Mouse (Mus musculus) forebrain, embryonic 13.5 days (tissue): ENCODE measurements around the gene Shoc2. TPM values are rescaled to one million over a fixed set of nuclear protein-coding genes. Genes with fewer than 3 reads are reported as not detected.
"Not testable (repeated sequence)": the region's sequence is repeated elsewhere in the genome, so short reads cannot be mapped to it uniquely, and the experiment has no call there.

Experiments
- ATAC-seq: fragments of 200-750 bp; cut with Nextera tagmentation; 2 replicates; pipeline ENCODE4 v1.8.0; 2017
- H3K27ac ChIP-seq: fragments of 300-500 bp; sonication (generic); 2 replicates; pipeline ENCODE4 v1.5.1; 2015; ENCODE audit warnings: inconsistent platforms, mild to moderate bottlenecking, moderate library complexity
- H3K27me3 ChIP-seq: fragments of 300-500 bp; sonication (generic); 2 replicates; pipeline ENCODE4 v1.6.1; 2015; ENCODE audit warnings: mild to moderate bottlenecking, inconsistent platforms
- H3K36me3 ChIP-seq: fragments of 300-500 bp; sonication (generic); 2 replicates; pipeline ENCODE4 v1.6.1; 2015; ENCODE audit warnings: mild to moderate bottlenecking, inconsistent platforms; ENCODE audit not compliant: poor library complexity, severe bottlenecking
- H3K4me1 ChIP-seq: fragments of 300-500 bp; sonication (generic); 2 replicates; pipeline ENCODE4 v1.6.1; 2015; ENCODE audit warnings: inconsistent platforms
- H3K4me2 ChIP-seq: fragments of 300-500 bp; sonication (generic); 2 replicates; pipeline ENCODE4 v1.6.1; 2015; ENCODE audit warnings: inconsistent platforms, mild to moderate bottlenecking, moderate library complexity
- H3K4me3 ChIP-seq: fragments of 300-500 bp; sonication (generic); 2 replicates; pipeline ENCODE4 v1.5.1; 2015; ENCODE audit warnings: mild to moderate bottlenecking, inconsistent platforms
- H3K9ac ChIP-seq: fragments of 300-500 bp; sonication (generic); 2 replicates; pipeline ENCODE4 v1.6.1; 2015; ENCODE audit warnings: mild to moderate bottlenecking, inconsistent platforms
- H3K9me3 ChIP-seq: fragments of 300-500 bp; sonication (generic); replicated peaks from 2 replicates; pipeline ENCODE4 v1.6.1; 2016; ENCODE audit warnings: inconsistent platforms
- WGBS: fragments of 180-500 bp; shearing (Covaris S2); methylation state at CpG from one replicate; pipeline ENCODE4 v1.1.7; 2015; 5-methylcytosine and 5-hydroxymethylcytosine counted together
- polyA plus RNA-seq: library from polyadenylated mRNA; unstranded; fragments of >200 nt; fragmentation: Nextera tagmentation; extraction: Ambion mirVana; gene quantifications from 2 replicates; pipeline ENCODE4 v1.2.1, GENCODE M21; 2015

Gene Shoc2
- polyA plus RNA-seq, 1 experiment from 2014 or later, result 55.7 TPM

DNA sequence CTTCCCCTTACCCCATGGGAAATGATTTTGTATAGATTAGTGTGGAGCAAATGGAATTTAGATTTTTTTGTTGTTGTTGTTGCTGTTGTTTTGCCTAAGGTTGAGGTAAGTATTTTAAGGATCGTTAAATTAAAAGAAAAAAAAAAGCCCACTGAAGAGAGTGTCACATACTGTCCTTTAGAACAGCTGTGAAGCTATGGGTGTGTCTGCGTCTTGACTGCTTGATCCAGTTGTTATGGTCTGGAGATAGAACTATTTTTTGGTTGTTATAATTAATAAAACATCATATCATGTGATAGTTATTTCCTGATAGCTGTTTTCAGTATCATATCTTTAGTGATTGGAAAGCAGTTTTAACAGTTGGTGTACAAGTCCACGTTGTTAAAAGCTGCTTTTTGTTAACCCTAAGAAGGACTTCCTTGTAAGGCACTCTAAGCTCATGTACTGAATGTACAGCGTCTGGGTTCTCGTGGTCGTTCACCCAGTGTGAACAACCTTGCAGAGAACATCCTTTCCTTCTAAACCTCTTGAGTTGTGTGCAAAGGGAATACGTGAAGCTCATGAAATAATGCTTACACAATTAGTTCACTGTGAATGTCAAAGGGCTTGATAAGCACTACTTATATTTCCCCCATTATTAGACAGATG, 39.1 kb upstream of the Shoc2 start:
- Histone ChIP-seq H3K4me3 (peak overlapping the region; percentile 98), H3K9ac (peak overlapping the region; percentile 93), H3K27ac (no peak overlapping the region), H3K4me2 (peak overlapping the region; percentile 73), H3K36me3 (peaks cover 10% of the 10 kb centered on the region), H3K9me3 (no peaks in the 10 kb centered on the region), H3K4me1 (peaks cover 26% of the 10 kb centered on the region), H3K27me3 (no peaks in the 10 kb centered on the region)
- WGBS, result 59% methylated on average over 7 of the region's 7 CpGs
- no peak for ATAC-seq

- ATAC-seq, result no peak
- Histone ChIP-seq H3K9me3 (no peaks in the 10 kb centered on the region), H3K27me3 (no peaks in the 10 kb centered on the region), H3K36me3 (peaks cover 19% of the 10 kb centered on the region), H3K4me1 (peaks cover 26% of the 10 kb centered on the region), H3K4me2 (peak overlapping the region; percentile 73; the same call in 1 of the 2 replicates), H3K4me3 (no peak overlapping the region), H3K9ac (no peak overlapping the region), H3K27ac (no peak overlapping the region)
- 71% methylated on average over 6 of the region's 6 CpGs for WGBS
Observed at GRCm38 (mm10) chr19:53906033-53906702, 37.9 kb upstream of the Shoc2 start.

DNA sequence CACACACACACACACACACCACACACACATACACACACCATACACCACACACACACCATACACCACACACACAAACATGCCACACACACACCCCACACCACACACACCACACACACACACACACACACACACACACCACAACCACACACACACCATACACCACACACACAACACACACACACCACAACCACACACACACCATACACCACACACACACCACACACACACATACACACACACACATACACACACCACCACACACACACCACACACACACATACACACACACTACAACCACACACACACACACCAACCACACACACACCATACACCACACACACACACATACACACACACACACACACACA, 37.4 kb upstream of the Shoc2 start:
- not testable (repeated sequence) for H3K9me3 ChIP-seq, H3K9ac ChIP-seq, H3K27ac ChIP-seq, ATAC-seq, H3K4me2 ChIP-seq, H3K4me3 ChIP-seq, H3K27me3 ChIP-seq
- H3K36me3 ChIP-seq, result peaks cover 23% of the 10 kb centered on the region
- H3K4me1 ChIP-seq, result peaks cover 26% of the 10 kb centered on the region

GRCm38 (mm10) chr19:53914950-53915349, 29.2 kb upstream of the Shoc2 start:
- no peak overlapping the region for H3K4me2 ChIP-seq
- peaks cover 87% of the 10 kb centered on the region for H3K36me3 ChIP-seq
- no peak overlapping the region for H3K27ac ChIP-seq
- no peak overlapping the region for H3K9ac ChIP-seq
- H3K4me1 ChIP-seq, result no peaks in the 10 kb centered on the region
- no peak for ATAC-seq
- H3K27me3 ChIP-seq, result no peaks in the 10 kb centered on the region
- H3K9me3 ChIP-seq, result no peaks in the 10 kb centered on the region
- no peak overlapping the region for H3K4me3 ChIP-seq
- WGBS, result 96% methylated on average over 4 of the region's 4 CpGs

GRCm38 (mm10) chr19:53919541-53919940, 24.6 kb upstream of the Shoc2 start:
- H3K9ac ChIP-seq, result no peak overlapping the region
- WGBS, result 94% methylated on average over 10 of the region's 10 CpGs
- H3K27ac ChIP-seq, result no peak overlapping the region
- H3K4me1 ChIP-seq, result no peaks in the 10 kb centered on the region
- ATAC-seq, result no peak
- no peak overlapping the region for H3K4me2 ChIP-seq
- H3K9me3 ChIP-seq, result peaks cover 2% of the 10 kb centered on the region; the same call in 1 of the 2 replicates
- H3K36me3 ChIP-seq, result peaks cover 82% of the 10 kb centered on the region
- no peaks in the 10 kb centered on the region for H3K27me3 ChIP-seq
- no peak overlapping the region for H3K4me3 ChIP-seq

- not testable (repeated sequence) for H3K9me3 ChIP-seq, H3K27me3 ChIP-seq, H3K4me3 ChIP-seq, H3K9ac ChIP-seq, H3K4me2 ChIP-seq, H3K27ac ChIP-seq, ATAC-seq, H3K4me1 ChIP-seq
- peaks cover 71% of the 10 kb centered on the region for H3K36me3 ChIP-seq
- WGBS, result 79% methylated on average over 3 of the region's 3 CpGs
Observed at GRCm38 (mm10) chr19:53921996-53922395, 22.1 kb upstream of the Shoc2 start.

GRCm38 (mm10) chr19:53925338-53925751, 18.8 kb upstream of the Shoc2 start:
- Histone ChIP-seq H3K4me1 (no peaks in the 10 kb centered on the region), H3K36me3 (peaks cover 66% of the 10 kb centered on the region), H3K27ac (no peak overlapping the region), H3K4me3 (no peak overlapping the region), H3K9ac (no peak overlapping the region), H3K9me3 (peaks cover 4% of the 10 kb centered on the region; the same call in 1 of the 2 replicates), H3K4me2 (no peak overlapping the region), H3K27me3 (no peaks in the 10 kb centered on the region)
- ATAC-seq, result no peak
- WGBS, result 84% methylated on average over 2 of the region's 2 CpGs

DNA sequence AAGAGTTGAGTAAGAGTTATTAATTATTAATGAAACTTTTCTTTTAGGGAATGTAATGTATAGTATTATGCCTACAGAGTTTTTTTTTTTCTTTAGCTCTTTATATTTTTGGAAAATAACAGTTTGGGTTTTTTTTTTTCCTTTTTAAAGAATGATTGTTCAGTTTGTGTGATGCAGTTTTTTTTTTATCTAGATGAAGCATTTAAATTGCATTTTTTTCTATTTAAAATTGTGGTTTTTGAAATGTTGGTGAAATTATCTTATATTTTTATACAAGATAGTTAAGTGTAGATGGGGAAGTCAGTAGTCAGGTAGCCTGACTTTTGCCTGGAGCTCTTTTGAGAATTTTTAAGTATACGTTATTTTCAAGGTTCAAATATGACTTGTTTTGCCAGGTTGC, 17.4 kb upstream of the Shoc2 start:
- H3K4me2 ChIP-seq, result no peak overlapping the region
- no peak overlapping the region for H3K27ac ChIP-seq
- H3K9ac ChIP-seq, result no peak overlapping the region
- H3K9me3 ChIP-seq, result peaks cover 4% of the 10 kb centered on the region; the same call in 1 of the 2 replicates
- no peaks in the 10 kb centered on the region for H3K27me3 ChIP-seq
- 89% methylated on average over 1 of the region's 1 CpGs for WGBS
- peaks cover 69% of the 10 kb centered on the region for H3K36me3 ChIP-seq
- ATAC-seq, result no peak
- no peak overlapping the region for H3K4me3 ChIP-seq
- no peaks in the 10 kb centered on the region for H3K4me1 ChIP-seq

- WGBS, result 96% methylated on average over 3 of the region's 3 CpGs
- H3K9ac ChIP-seq, result no peak overlapping the region
- no peak overlapping the region for H3K27ac ChIP-seq
- ATAC-seq, result no peak
- peaks cover 70% of the 10 kb centered on the region for H3K36me3 ChIP-seq
- no peaks in the 10 kb centered on the region for H3K27me3 ChIP-seq
- H3K4me1 ChIP-seq, result no peaks in the 10 kb centered on the region
- H3K9me3 ChIP-seq, result peaks cover 4% of the 10 kb centered on the region; the same call in 1 of the 2 replicates
- no peak overlapping the region for H3K4me2 ChIP-seq
- H3K4me3 ChIP-seq, result no peak overlapping the region
Observed at GRCm38 (mm10) chr19:53929218-53929617, 14.9 kb upstream of the Shoc2 start.

GRCm38 (mm10) chr19:53933050-53933449, 11.1 kb upstream of the Shoc2 start:
- no peak overlapping the region for H3K4me2 ChIP-seq
- no peak overlapping the region for H3K4me3 ChIP-seq
- no peak for ATAC-seq
- H3K27ac ChIP-seq, result no peak overlapping the region
- no peaks in the 10 kb centered on the region for H3K4me1 ChIP-seq
- peaks cover 60% of the 10 kb centered on the region for H3K36me3 ChIP-seq
- no peaks in the 10 kb centered on the region for H3K27me3 ChIP-seq
- no peak overlapping the region for H3K9ac ChIP-seq
- H3K9me3 ChIP-seq, result no peaks in the 10 kb centered on the region

- H3K27ac ChIP-seq, result no peak overlapping the region
- no peaks in the 10 kb centered on the region for H3K27me3 ChIP-seq
- H3K36me3 ChIP-seq, result peaks cover 61% of the 10 kb centered on the region
- no peak overlapping the region for H3K4me3 ChIP-seq
- no peak for ATAC-seq
- no peaks in the 10 kb centered on the region for H3K9me3 ChIP-seq
- H3K9ac ChIP-seq, result no peak overlapping the region
- H3K4me1 ChIP-seq, result no peaks in the 10 kb centered on the region
- H3K4me2 ChIP-seq, result no peak overlapping the region
Observed at GRCm38 (mm10) chr19:53934046-53934445, 10.1 kb upstream of the Shoc2 start.

DNA sequence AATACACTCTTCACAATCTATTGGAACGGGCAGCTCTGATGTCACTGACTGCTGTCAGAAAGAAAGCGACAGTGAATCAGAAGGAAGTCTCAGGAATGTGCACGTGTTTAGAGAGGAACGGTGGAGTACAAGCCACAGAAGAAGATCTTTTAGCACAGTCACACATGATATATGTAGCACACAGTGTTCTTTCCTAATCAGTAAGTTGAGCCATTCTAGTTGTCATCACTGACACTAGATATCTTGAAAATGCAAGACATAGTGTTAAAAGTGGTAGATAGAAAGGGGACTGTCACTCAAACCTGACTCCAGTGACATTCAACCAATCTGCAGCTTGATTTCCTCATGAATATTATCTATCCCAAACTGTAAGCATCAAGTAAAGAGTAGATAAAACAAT, 4.6 kb upstream of the Shoc2 start:
- no peak for ATAC-seq
- peaks cover 12% of the 10 kb centered on the region for H3K4me1 ChIP-seq
- no peaks in the 10 kb centered on the region for H3K27me3 ChIP-seq
- H3K27ac ChIP-seq, result no peak overlapping the region
- H3K4me3 ChIP-seq, result no peak overlapping the region
- 91% methylated on average over 4 of the region's 4 CpGs for WGBS
- H3K9ac ChIP-seq, result no peak overlapping the region
- H3K36me3 ChIP-seq, result peaks cover 25% of the 10 kb centered on the region
- H3K4me2 ChIP-seq, result no peak overlapping the region
- H3K9me3 ChIP-seq, result no peaks in the 10 kb centered on the region

GRCm38 (mm10) chr19:53941139-53941538, 3.0 kb upstream of the Shoc2 start:
- peaks cover 25% of the 10 kb centered on the region for H3K36me3 ChIP-seq
- peaks cover 15% of the 10 kb centered on the region for H3K4me1 ChIP-seq
- H3K4me3 ChIP-seq, result no peak overlapping the region
- 79% methylated on average over 4 of the region's 4 CpGs for WGBS
- H3K27ac ChIP-seq, result no peak overlapping the region
- H3K27me3 ChIP-seq, result no peaks in the 10 kb centered on the region
- no peak for ATAC-seq
- H3K9me3 ChIP-seq, result no peaks in the 10 kb centered on the region
- H3K4me2 ChIP-seq, result no peak overlapping the region
- no peak overlapping the region for H3K9ac ChIP-seq
